Mouse (Mus musculus) heart, postnatal 10 days (tissue): ENCODE data around the gene Anapc16. TPM values are rescaled to one million over a fixed set of nuclear protein-coding genes. Genes with fewer than 3 reads are reported as not detected.

ENCODE experiments used
- DNase-seq, 2 experiments: peaks; one replicate each; pipeline ENCODE4 v3.0.0; 2021
- intact Hi-C: fragments of 180-260 bp; cut with DNase I; formaldehyde crosslinking; loops from one replicate; pipeline ENCODE4 v1.15.1; 2025
- total RNA-seq, 2 experiments: library from RNA; stranded (reverse); gene quantifications; 2 replicates each; pipeline ENCODE4 v1.2.3; 2021

The Anapc16 gene
- 10 to 100 TPM; 73.8 to 83.7 TPM for total RNA-seq

DNA sequence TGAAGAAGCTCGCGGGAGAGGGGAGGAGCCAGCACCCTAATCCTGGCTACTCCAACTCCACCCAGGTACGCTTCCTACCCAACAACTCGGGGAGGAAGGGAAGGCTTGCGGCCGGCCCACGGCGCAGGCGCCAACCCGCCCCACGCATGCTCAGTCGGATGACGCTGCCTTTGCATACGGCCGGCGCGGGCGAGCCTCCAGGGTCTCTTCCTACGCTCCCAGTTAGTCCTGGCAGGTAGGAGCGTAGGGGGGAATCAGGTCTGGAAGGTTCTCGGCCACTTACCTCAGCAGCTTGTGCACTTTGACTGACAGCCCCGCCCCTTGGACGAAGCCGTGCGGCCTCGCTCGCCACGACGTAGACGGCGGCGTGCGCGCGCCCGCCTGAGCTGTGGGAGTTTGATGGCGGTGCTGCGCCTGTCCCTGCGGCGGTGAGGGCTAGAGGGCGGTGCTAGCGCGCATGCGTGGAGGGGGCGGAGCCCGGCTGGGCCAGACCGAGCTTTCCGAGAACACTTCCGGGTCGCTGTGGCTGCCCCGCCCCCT, at the start of gene Anapc16, which contains the start of gene Ascc1:
TSS of gene Anapc16 (minus strand) at position 463 of the 540 bp plus-strand sequence.
TSS of gene Ascc1 (plus strand) at position 133 of the 540 bp plus-strand sequence.
- intact Hi-C loops = loop anchor here (2.0 kb wide), 3 partner anchors 52 to 108 kb away; partner anchors contain the start of gene Ddit4

DNA sequence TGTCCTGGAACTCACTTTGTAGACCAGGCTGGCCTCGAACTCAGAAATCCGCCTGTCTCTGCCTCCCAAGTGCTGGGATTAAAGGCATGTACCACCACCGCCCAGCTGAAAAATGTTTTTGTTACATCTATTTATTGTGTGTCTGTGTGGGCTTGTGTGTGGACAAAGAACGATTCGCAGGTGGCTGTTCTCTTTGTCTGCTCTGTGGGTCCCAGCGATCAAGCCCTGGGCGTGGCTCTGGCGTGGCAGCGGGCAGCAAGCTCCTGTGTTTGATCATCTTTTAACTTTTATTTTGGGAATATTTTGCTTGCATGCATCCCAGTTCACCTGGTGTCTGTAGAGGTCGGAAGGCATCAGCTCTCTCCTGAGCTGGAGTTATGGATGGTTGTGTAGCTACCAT, 47.6 kb upstream of the Anapc16 start:
- DNase-seq = no peak
- intact Hi-C loops = no loop called here

More for the DNA sequence above, at the start of gene Anapc16, which contains the start of gene Ascc1:
- peak; percentile 96 to 98 for DNase-seq

DNA sequence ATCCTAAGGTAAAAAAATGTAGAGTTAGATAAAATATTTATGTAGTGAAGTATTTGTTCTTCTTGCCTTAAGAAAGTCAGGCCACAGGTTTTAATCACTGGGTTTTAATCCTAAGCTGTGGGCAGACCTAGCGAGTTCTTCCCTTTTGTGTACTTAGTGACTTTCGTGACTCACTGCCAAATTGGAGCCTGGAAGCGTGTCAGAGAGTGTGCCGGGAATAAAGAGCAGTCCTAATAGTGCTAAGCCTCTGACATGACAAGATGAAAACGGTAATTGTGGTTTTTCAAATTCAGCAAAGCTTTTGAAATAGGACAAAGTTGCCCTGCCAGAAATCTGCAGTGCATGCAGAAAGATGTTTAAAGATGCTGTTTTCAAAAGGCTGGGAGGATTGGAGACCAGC, 43.8 kb upstream of the Anapc16 start:
- DNase-seq = peak in 1 of 2 experiments; percentile 25
- intact Hi-C loops = no loop called here

DNA sequence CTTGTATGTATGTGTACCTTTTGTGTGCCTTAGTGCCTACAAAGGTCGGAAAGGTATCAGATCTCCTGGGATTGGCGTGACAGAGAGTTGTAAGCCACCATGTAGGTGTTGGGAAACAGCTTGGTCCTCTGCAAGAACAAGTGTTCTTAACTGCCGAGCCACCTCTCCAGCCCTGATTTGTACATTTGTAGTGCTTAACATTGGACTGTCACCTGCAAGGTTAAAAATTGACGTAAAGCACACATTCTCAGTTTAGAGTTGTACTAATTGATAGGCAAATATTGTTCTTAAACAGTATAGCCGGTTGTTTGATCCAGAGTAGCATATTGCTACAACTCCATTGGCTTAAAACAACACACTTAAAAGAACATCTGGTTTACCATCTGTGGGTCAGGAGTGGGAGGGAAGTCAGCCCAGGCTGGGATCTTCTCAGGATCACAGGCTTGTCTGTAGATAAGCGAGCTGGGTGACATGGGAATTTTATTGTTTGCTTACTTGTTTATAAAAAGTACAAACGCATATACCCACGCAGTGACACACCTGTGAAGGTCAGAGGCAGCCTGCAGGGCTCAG, 39.5 kb upstream of the Anapc16 start:
- no peak for DNase-seq
- intact Hi-C loops = no loop called here

DNA sequence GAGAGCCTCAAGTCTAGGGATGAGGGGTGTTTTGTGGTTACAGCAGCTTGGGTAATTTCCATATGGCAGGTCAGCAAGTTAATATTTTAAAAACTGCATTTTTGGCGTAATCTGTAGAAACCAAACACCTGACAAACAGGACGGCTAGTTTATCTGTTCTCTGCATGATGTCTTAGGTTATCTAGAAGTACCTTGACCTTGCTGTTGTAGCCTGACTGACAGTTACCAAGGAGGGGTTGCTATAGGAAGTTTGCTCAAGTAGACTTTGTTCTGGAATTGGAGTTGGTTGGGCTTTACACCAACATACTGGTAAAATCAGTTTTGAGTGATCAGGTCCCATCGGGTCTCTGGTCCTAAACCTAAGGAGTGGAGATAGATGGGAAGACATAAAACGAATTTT, 32.8 kb upstream of the Anapc16 start:
- intact Hi-C loops = no loop called here
- no peak for DNase-seq

DNA sequence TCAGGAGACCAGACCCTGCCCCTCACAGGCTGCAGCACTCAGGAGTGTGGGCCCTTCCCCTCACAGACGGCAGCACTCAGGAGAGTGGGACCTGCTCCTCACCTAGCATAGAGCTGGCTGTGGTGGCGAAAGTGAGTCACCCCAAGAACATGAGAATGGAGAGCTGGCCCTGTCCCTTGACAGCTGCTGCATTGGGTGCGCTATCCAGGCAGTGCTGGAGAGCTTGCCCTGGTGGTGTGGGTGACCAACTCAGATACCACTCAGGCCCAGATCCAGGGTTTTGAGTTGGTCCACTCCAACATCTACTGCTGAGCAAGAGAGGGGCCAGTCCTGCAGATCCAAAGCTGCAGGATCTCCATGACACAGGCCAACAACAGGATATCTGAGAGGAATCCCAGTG, 31.7 kb upstream of the Anapc16 start:
- intact Hi-C loops = no loop called here
- no peak for DNase-seq

DNA sequence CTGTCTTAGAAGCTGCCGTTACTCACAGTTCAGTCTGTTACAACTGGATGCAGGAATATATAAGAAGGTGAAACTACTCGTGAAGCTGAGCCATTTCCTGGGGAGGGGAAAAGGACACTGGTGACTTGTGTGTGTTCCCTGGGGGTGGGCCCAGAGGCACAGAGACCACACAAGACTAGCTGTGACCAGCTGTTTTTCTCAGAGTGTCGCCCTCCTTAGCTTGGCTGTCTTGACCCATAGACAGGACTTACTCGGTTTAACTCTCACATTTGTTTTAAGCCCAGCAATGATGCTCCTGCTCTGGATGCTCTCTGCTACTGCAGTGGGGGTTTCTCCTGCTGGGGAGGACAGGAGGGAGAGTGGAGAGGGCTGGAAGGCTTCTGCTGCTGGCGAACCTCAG, 30.1 kb upstream of the Anapc16 start:
- intact Hi-C loops = no loop called here

DNA sequence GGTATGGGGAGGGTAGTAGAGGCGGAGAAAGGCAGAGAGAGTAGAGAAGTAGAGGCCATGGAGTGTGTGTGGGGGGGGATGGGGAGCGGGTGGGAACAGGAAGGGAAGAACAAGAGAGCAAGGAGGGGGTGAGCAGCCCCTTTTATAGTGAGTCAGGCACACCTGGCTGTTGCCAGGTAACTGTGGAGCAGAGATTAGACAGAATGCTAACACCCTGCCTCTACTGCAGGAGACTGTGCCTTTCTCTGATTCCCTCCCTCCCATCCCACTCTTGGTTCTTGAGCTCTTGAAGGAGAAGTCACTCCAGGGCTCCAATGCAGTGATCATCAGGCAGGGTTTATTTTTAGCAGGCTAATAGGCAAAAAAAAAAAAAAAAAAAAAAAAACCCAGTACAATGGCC, 29.7 kb upstream of the Anapc16 start:
- DNase-seq = no peak
- intact Hi-C loops = no loop called here

More for the DNA sequence above, 30.1 kb upstream of the Anapc16 start:
- no peak for DNase-seq

DNA sequence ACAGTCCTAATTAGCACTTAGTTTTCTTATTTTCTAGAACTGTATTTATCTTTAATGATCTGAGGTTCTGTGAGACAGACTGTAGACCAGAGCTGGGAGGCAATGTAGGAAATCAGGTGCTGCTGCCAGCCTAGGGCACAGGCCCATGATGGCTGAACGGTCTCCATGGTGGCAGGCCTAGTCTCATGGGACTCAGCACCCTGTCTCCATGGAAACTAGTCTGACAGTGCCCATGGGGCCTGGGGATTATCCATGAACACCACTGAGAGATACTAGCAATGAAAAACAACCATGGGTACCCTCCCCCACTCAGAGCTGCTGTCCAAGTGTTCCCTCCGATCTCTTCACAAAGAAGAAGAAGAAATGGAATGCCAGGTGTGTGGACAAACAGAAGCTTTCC, 29.1 kb upstream of the Anapc16 start:
- intact Hi-C loops = no loop called here
- DNase-seq = no peak

DNA sequence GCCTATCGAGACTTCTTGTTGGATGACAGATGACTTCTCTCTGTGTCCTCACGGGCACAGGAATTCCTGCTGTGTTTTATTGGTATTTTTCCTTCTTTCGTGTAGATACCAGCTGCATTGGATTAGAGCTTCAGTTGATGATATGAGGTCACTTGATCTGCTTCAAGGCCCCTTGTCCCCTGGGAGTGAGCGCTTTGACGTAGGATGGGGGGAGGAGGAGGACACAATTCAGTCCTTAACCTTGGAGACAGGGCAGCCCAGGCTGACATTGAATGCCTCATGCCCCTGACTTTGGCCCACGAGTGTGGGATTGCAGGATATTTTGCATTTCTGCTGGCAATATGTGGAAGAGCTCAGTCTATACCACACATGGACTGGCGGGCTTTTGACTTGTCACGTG, 28.6 kb upstream of the Anapc16 start:
- peak; percentile 15 to 16 for DNase-seq
- intact Hi-C loops = no loop called here

DNA sequence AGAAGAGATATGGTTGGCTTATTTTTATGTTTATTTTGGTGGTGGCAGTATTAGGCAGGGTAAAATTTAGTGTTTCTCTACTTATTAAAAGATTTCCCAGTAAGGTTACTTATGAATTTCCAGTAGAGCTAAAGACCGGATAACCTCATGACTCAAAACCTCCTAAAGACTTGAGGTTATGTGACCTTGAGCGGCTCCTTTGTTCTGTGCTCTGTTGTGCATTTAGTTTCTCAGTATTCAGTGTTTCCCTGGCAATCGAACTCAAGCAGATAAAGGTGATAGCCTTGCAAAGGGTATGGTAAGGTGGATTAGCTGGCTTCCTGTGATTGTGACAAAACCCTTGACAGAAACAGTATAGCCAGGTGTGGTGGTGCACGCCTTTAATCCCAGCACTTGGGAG, 26.5 kb upstream of the Anapc16 start:
- intact Hi-C loops = no loop called here
- no peak for DNase-seq

DNA sequence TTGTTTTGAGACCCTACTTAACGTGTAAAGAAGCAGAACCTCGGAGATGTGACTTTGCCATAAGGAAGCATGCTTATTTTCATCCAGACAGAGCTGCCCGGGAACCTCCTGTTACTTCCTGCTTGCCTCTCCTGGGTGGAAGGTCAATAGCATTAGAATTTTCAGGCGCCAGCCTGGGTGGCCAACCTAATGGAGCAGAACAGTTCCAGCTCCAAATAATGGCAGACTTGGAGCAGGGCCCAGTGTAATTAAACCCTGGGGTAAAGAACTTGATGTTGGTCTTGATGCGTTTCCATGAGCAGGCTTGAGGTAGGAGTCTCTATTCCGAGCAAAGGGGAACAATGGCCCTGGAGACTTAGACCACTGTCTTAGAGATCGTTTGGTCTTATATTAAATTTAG, 26.0 kb upstream of the Anapc16 start:
- DNase-seq = no peak
- intact Hi-C loops = no loop called here

DNA sequence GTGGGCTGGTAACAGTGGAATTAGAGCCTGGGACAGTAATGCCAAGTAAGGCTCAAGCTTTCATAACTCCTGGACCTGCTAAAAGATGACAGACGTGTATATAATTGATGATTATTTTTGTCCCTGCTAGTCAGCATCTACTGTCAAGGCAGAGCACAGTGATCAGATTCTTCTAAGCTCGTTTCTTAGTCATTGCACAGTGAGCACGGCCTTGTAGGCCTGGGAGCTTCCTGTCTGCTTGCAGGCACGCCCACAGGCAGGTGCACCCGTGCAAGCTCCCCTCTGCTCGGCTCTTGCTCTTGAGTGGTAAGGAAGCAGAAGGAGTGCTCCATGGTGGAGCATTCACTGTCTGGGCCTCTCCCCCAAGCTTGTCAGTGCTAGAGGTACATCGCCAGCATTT, 25.2 kb upstream of the Anapc16 start:
- intact Hi-C loops = no loop called here
- DNase-seq = no peak

DNA sequence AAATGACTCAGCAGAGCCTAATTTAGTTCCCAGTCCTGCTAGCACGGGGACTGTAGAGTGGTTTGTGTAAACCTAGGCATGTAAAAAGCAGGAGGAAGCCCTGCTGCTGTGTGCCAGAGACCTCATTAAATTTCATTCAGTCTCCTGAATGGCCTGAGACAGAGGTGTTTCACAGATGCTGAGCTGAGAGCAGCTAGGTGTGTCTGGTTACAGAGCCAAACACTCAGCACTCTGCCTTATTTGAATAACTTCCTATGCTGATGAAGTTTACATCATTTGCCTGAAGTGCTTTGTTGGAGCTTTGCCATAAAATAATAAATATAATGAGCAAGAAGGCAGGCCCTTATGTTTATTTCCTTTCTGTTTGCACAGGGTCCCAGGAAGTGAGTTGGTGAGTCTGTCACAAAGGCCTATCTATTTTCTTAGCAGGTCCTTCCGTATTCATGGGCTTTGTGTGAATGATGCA, 24.7 kb upstream of the Anapc16 start:
- DNase-seq = no peak
- intact Hi-C loops = no loop called here

DNA sequence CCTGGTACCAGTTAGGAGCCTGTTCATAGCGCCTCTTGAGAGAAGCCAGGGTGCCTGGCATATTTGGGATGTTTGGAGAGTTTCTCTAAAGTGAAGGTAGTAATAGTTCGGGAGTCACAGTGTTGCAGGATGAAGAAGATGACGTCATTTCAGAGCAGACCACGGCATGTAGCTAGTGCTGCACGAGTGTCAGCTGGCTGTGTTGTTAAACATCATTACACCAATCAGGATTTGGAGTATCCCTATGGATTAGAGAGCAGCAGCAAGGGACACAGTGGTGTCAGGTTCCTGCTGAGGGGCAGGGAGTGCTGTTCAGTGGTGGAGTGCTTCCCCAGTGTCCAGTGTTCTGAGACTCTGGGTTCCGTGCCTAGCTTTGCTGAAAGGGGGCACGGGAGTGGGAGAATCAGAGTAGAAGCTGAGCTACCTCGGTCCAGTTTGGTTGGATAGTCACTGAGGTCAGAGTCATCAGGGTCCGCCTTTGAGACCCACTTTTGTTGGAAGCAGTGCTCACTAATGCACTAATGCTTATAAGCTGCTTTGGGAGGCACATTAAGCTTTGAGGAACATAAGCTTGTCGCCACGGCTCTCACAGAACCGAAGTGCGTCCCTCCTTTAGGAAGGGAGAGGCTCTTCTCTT, 23.9 kb upstream of the Anapc16 start:
- intact Hi-C loops = no loop called here
- DNase-seq = no peak

DNA sequence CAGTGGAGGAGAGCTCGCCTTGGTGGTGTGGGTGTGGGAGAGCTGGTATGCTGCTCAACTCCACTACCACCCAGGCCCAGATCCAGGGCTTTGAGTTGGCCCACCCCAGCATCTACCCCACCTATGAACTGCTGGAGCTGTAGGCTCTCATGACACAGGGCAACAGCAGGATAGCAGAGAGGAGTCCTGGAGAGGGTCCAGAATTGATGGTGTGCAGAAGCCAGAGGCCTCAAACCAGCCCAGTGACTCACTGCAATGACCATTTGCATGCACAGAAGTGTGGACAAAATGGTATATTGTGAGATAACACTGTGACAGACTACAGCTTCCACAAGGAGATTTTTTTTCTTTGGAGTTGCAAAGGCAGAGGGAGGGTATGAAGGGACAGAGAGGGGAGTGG, 20.8 kb upstream of the Anapc16 start:
- no peak for DNase-seq
- intact Hi-C loops = no loop called here

DNA sequence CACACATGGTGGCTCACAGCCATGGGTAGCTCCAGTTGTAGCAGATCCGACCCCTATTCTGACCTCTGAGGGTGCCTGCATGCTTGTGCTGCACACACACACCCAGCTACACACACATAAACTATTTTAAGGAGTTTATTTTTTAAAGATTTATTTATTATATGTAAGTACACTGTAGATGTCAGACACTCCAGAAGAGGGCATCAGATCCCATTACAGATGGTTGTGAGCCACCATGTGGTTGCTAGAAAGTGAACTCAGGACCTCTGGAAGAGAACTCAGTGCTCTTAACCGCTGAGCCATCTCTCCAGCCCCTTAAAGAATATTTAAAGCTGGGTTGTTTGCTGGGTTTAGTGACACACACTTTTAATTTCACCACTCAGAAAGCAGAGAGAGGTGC, 16.4 kb upstream of the Anapc16 start:
- intact Hi-C loops = no loop called here
- no peak for DNase-seq

DNA sequence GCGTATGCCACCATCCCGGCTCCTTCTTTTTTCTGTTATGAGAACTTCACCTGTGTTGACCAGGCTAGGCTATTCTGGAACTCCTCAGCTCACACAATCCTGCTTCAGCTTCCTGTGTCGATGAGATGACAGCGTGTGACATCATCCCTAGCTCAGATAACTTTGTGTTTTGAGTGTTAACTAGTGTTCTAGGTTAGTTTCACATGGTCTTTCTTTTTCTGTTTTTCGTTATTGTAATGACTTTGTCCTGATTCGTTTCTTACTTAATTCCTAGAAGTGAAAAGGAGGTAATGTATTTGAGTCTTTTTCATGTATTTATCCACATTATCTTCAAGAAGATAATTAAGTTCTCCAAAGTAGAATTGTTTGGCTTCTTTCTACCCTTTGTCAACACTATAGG, 13.3 kb upstream of the Anapc16 start:
- intact Hi-C loops = no loop called here
- no peak for DNase-seq

DNA sequence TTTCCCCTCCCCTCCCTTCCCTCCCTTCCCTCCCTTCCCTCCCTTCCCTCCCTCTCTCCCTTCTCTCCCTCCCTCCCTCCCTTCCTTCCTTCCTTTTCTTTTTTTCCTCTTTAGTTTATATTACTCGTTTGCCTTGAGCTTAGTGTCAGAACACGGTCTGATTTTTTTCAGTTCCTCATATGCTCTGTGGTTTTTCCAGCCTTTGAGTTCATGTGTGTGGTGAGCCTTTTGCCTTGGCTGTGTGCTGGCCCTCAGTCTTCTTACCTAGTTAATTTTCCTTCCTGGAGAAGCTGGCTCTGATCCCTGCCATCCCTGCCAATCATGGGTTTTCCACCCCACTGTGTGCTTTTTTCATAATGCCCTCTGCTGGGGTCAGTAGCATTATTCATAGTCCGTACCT, 6.2 kb upstream of the Anapc16 start:
- DNase-seq = no peak
- intact Hi-C loops = no loop called here

DNA sequence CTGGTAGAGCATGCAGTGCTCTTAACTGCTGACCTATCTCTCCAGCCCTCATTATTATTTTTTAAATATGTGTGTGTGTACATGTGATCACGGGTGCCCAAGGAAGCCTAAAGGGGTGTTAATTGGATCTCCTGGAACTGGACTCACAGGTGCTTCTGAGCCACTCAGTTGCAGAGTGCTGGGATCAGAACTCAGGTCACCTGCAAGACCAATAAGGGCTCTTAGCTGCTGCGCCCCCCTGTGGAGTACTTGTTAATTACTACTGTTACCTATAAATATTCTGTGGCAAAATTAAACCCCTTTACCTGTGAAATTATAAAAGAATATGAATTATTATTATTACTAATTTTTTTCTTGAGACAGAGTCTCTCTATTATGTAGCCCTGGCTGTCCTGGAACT, 2.3 kb upstream of the Anapc16 start:
- intact Hi-C loops = no loop called here
- no peak for DNase-seq

DNA sequence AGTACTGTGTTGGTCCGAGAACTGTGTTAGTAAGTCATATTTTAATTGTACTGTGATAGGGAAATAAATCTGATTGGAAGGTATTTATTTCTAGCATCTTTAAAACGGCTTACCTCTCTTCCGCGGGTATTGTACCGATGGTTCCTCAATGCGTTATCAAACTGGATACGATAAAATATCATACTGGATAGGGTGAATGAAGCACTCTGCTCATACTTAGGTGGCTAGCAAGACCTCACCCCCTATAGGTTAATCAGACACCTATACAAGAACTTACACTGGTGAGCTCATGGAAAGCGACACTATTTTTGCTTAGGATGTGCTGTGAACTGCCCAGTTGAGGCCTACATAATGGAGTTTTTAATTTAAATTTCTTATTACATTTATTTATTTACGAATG, 912 bp upstream of the Anapc16 start:
- DNase-seq = no peak
- intact Hi-C loops = loop anchor here (2.0 kb wide), 3 partner anchors 53 to 109 kb away; partner anchors contain the start of gene Ddit4

DNA sequence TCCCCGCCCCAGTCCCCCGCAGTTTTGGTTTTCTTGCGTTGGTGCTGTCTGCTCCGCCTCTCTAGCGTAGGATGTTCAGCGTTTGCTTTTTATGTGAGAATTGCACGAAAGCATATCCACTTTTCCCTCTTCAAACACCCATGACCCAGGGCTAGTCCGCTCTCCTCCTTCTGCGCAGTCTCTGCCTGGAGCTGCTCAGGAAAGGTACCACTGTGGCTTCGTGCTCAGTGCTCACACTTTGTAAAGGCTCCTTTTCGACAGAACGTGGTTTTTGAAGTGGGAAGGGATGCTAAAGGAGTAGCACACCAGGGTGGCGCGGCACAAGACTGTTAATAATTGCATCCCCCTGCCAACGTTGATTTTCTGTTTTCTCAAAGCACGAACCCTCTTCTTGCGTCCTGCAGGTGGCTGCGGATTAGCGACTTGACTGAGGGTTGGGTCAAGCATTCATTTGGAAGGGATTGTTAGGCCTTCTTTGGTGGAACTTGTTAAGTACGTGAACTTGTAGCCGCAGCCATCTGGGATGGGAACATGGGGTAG, 348 bp upstream of the Anapc16 start:
- intact Hi-C loops = loop anchor here (2.0 kb wide), 3 partner anchors 52 to 108 kb away; partner anchors contain the start of gene Ddit4
- DNase-seq = no peak
